Mouse (Mus musculus) spleen, adult 2 months (tissue): Measurements from ENCODE around the gene Ndc80. TPM values are rescaled to one million over a fixed set of nuclear protein-coding genes. Genes with fewer than 3 reads are reported as not detected.

ENCODE experiments used
- DNase-seq, 2 experiments: peaks; one replicate each; pipeline versions ENCODE4 v3.0.0 to v3.0.0-alpha.2; 2012 to 2021; ENCODE audit warnings: low spot score in 2 of 2, low read depth in 1 of 2
- H3K27ac ChIP-seq: fragments of 200-500 bp; 2 replicates; pipeline ENCODE4 v1.5.1; 2012; ENCODE audit warnings: low read length, inconsistent platforms; ENCODE audit not compliant: insufficient read depth
- H3K27me3 ChIP-seq: fragments of 200-500 bp; 2 replicates; pipeline ENCODE4 v1.6.1; 2012; ENCODE audit warnings: mild to moderate bottlenecking, moderate library complexity, low read length, inconsistent platforms; ENCODE audit not compliant: control insufficient read depth, insufficient read depth
- H3K36me3 ChIP-seq: fragments of 200-500 bp; 2 replicates; pipeline ENCODE4 v1.6.1; 2012; ENCODE audit warnings: mild to moderate bottlenecking, low read length, inconsistent platforms; ENCODE audit not compliant: control insufficient read depth, insufficient read depth
- H3K4me1 ChIP-seq: fragments of 200-500 bp; 2 replicates; pipeline ENCODE4 v1.6.1; 2011; ENCODE audit warnings: inconsistent platforms; ENCODE audit not compliant: control insufficient read depth, insufficient read depth, insufficient read length
- H3K4me3 ChIP-seq: fragments of 200-500 bp; 2 replicates; pipeline ENCODE4 v1.5.1; 2011; ENCODE audit warnings: mild to moderate bottlenecking, inconsistent platforms; ENCODE audit not compliant: insufficient read depth, insufficient read length; ENCODE audit errors: extremely low read depth
- CTCF ChIP-seq: fragments of 200-500 bp; IDR thresholded peaks from 2 replicates; pipeline ENCODE4 v1.5.1; 2011; ENCODE audit warnings: mild to moderate bottlenecking, inconsistent platforms; ENCODE audit not compliant: insufficient read depth, insufficient read length, insufficient replicate concordance; ENCODE audit errors: extremely low read depth
- POLR2A ChIP-seq: fragments of 200-500 bp; IDR thresholded peaks from 2 replicates; pipeline ENCODE4 v1.6.1; 2011; ENCODE audit warnings: low read depth, low read length, inconsistent platforms
- WGBS: fragments of 180-500 bp; shearing (Covaris S2); methylation state at CpG from one replicate; pipeline ENCODE4 v1.1.7; 2018; 5-methylcytosine and 5-hydroxymethylcytosine counted together
- polyA plus RNA-seq: library from polyadenylated mRNA; depleted of rRNA; stranded (reverse); fragments of >200 nt; gene quantifications from 2 replicates; pipeline ENCODE4 v1.2.3, GENCODE M21; 2012; rRNA removed

The Ndc80 gene
- polyA plus RNA-seq: 0.46 and 0.48 TPM in 2 replicates

GRCm38 (mm10) chr17:71526711-71527564 lies at the start of gene Ndc80:
Gene Ndc80, minus strand, starts transcription at chr17:71526857.
- Histone ChIP-seq H3K27me3 (no peaks in the 10 kb centered on the region), H3K27ac (peak within 1 kb of the TSS; percentile 96), H3K4me1 (no peaks in the 10 kb centered on the region; the same call in 1 of the 2 replicates), H3K36me3 (peaks cover 1% of the 10 kb centered on the region; the same call in 1 of the 2 replicates), H3K4me3 (peak within 1 kb of the TSS; percentile 79)
- no peak for TF ChIP-seq POLR2A
- peak; percentile 79 to 84 for DNase-seq
- WGBS: 1% methylated on average over 66 of the region's 66 CpGs

DNA sequence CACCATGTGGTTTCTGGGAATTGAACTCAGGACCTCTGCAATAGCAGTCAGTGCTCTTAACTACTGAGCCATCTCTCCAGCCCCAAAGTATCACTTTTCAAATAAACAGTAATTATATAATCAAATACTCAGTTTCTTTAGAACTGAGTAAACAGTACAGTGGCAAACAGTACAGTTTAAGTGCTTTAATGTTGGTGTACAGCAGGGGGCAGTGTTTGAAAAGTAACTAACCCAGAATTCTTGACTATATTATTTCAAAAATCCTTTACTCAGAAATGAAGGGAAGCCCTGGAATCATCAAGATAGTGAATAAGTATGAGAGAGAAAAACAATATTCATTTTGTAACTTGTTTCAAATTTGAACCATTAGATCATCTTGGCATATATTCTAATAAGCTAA lies 35.0 kb upstream of the Ndc80 start:
- DNase-seq: peak in 1 of 2 experiments; percentile 28
- TF ChIP-seq CTCF (no peak), POLR2A (no peak)
- H3K4me3 ChIP-seq: no peak overlapping the region
- no peaks in the 10 kb centered on the region for H3K4me1 ChIP-seq
- H3K36me3 ChIP-seq: no peaks in the 10 kb centered on the region
- H3K27ac ChIP-seq: no peak overlapping the region
- no peaks in the 10 kb centered on the region for H3K27me3 ChIP-seq

DNA sequence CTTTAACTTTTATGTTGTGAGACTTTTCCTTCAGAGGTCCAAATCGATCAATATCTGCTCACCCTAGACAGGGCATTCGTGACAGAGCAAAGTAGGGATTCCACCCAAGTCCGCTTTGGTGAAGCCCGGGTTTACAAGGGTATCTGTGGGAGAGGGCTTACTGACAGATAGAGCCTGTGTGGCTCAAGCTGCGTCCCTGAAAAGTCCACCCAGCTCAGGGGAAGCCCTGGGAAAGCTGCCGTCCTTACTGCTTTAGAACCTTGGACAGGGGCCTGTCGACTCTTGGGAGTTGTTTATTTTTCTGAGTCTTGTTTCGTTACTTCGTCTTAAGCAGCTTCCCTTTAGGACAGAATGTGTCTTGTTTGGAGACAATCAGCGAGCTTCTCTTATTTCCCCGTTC lies 26.2 kb upstream of the Ndc80 start:
- WGBS: 16% methylated on average over 11 of the region's 11 CpGs
- TF ChIP-seq POLR2A: no peak
- TF ChIP-seq CTCF: no peak
- Histone ChIP-seq H3K4me1 (0 out of 2 replicates have a peak, but pooled peaks cover 3% of the 10 kb centered on the region), H3K4me3 (no peak overlapping the region), H3K36me3 (no peaks in the 10 kb centered on the region), H3K27ac (no peak overlapping the region), H3K27me3 (peaks cover 10% of the 10 kb centered on the region)
- DNase-seq: no peak

- Histone ChIP-seq H3K4me3 (peak within 1 kb of the TSS; percentile 67), H3K4me1 (0 out of 2 replicates have a peak, but pooled peaks cover 3% of the 10 kb centered on the region), H3K27ac (no peak within 1 kb of the TSS), H3K27me3 (peaks cover 10% of the 10 kb centered on the region), H3K36me3 (no peaks in the 10 kb centered on the region)
- no peak for TF ChIP-seq CTCF
- TF ChIP-seq POLR2A: no peak
- under 1% methylated on average over 73 of the region's 78 CpGs for WGBS
- peak in 1 of 2 experiments; percentile 71 for DNase-seq
Measured at GRCm38 (mm10) chr17:71551757-71552451, 25.2 kb upstream of the Ndc80 start, which contains the start of gene Spdya. Gene Spdya, plus strand, starts transcription at chr17:71552061.

DNA sequence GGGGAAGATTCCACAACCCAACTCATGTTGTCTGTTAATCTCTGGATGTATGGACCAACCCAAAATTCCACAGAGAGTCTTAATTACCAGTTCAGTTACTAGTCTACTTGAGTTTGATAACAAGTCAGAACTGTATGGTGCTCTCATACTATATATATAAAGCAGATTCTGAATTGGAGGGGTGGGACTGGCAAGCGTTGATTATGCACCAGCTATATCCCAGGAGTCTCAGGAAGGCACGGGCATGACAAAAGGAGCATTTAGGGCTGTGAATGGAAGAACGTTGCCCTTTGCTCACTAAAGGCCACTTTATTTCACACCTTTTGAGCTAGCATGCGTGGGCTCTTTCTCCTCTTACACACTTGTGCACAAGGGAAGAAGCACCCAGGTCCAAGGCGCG lies 24.7 kb upstream of the Ndc80 start:
- TF ChIP-seq POLR2A: no peak
- no peak for TF ChIP-seq CTCF
- Histone ChIP-seq H3K4me1 (0 out of 2 replicates have a peak, but pooled peaks cover 3% of the 10 kb centered on the region), H3K36me3 (no peaks in the 10 kb centered on the region), H3K27me3 (peaks cover 10% of the 10 kb centered on the region), H3K27ac (no peak overlapping the region), H3K4me3 (peak overlapping the region; percentile 67)
- WGBS: 8% methylated on average over 6 of the region's 6 CpGs
- no peak for DNase-seq

DNA sequence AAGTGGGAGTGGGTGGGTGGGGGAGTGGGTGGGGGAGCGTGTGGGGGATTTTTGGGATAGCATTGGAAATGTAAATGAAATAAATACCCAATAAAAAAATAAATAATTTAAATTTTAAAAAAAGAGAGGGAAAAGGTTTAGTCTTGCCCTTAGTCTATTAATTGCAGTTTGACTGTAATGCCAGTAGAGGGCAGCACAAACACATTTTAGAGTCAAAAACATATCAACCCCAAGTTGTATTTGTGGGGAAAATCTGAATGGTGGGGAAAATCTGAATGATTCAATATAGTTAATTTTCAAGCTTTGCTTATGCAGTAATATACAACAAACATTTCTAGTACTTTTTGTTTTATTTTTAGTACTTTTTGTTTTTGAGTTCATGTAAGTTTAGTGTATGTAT lies 21.9 kb upstream of the Ndc80 start:
- TF ChIP-seq CTCF (no peak), POLR2A (no peak)

More for the DNA sequence above, 21.9 kb upstream of the Ndc80 start:
- no peaks in the 10 kb centered on the region for H3K36me3 ChIP-seq
- 7% methylated on average over 1 of the region's 1 CpGs for WGBS
- H3K27me3 ChIP-seq: peaks cover 10% of the 10 kb centered on the region
- H3K4me3 ChIP-seq: no peak overlapping the region
- 0 out of 2 replicates have a peak, but pooled peaks cover 3% of the 10 kb centered on the region for H3K4me1 ChIP-seq
- H3K27ac ChIP-seq: no peak overlapping the region
- DNase-seq: no peak
